Mouse (Mus musculus) hindbrain, embryonic 11.5 days (tissue): ENCODE measurements around the gene Mpdu1. TPM values are rescaled to one million over a fixed set of nuclear protein-coding genes. Genes with fewer than 3 reads are reported as not detected.
"Not testable (repeated sequence)": the region's sequence is repeated elsewhere in the genome, so short reads cannot be mapped to it uniquely, and the experiment has no call there.

Experiments used
- ATAC-seq: fragments of 200-750 bp; cut with Nextera tagmentation; 2 replicates; pipeline ENCODE4 v1.8.0; 2017; ENCODE audit warnings: mild to moderate bottlenecking, moderate TSS enrichment, moderate library complexity; ENCODE audit not compliant: low FRiP score
- DNase-seq: peaks from one replicate; pipeline ENCODE4 v3.0.0-alpha.2; 2015; ENCODE audit warnings: low spot score
- H3K27ac ChIP-seq: fragments of 300-500 bp; sonication (generic); 2 replicates; pipeline ENCODE4 v1.5.1; 2014; ENCODE audit warnings: mild to moderate bottlenecking, low read depth, low read length
- H3K27me3 ChIP-seq: fragments of 300-500 bp; sonication (generic); 2 replicates; pipeline ENCODE4 v1.6.1; 2014; ENCODE audit warnings: mild to moderate bottlenecking, low read length, moderate library complexity, mixed read lengths; ENCODE audit not compliant: control insufficient read depth, insufficient read depth
- H3K36me3 ChIP-seq: fragments of 300-500 bp; sonication (generic); 2 replicates; pipeline ENCODE4 v1.6.1; 2014; ENCODE audit warnings: mild to moderate bottlenecking, low read length, moderate library complexity, mixed read lengths; ENCODE audit not compliant: control insufficient read depth, insufficient read depth
- H3K4me1 ChIP-seq: fragments of 300-500 bp; sonication (generic); replicated peaks from 2 replicates; pipeline ENCODE4 v1.6.1; 2014; ENCODE audit warnings: low read length, mixed read lengths; ENCODE audit not compliant: control insufficient read depth, insufficient read depth
- H3K4me2 ChIP-seq: fragments of 300-500 bp; sonication (generic); replicated peaks from 2 replicates; pipeline ENCODE4 v1.6.1; 2014; ENCODE audit warnings: mild to moderate bottlenecking, low read depth, low read length
- H3K4me3 ChIP-seq: fragments of 300-500 bp; sonication (generic); 2 replicates; pipeline ENCODE4 v1.5.1; 2014; ENCODE audit warnings: low read depth, low read length
- H3K9ac ChIP-seq: fragments of 300-500 bp; sonication (generic); 2 replicates; pipeline ENCODE4 v1.6.1; 2014; ENCODE audit warnings: low read depth, low read length
- H3K9me3 ChIP-seq: fragments of 300-500 bp; sonication (generic); 2 replicates; pipeline ENCODE4 v1.6.1; 2016; ENCODE audit warnings: low read length; ENCODE audit not compliant: control insufficient read depth
- WGBS: fragments of 180-500 bp; shearing (Covaris S2); extraction: QIAGEN DNeasy Blood & Tissue Kit; methylation state at CpG from one replicate; pipeline ENCODE4 v1.1.7; 2014; 5-methylcytosine and 5-hydroxymethylcytosine counted together
- polyA plus RNA-seq: library from polyadenylated mRNA; unstranded; fragments of >200 nt; fragmentation: Nextera tagmentation; extraction: Ambion mirVana; gene quantifications from 2 replicates; pipeline ENCODE4 v1.2.1, GENCODE M21; 2014

Gene Mpdu1
- polyA plus RNA-seq, 1 experiment from 2014 or later = 45.3 TPM

DNA sequence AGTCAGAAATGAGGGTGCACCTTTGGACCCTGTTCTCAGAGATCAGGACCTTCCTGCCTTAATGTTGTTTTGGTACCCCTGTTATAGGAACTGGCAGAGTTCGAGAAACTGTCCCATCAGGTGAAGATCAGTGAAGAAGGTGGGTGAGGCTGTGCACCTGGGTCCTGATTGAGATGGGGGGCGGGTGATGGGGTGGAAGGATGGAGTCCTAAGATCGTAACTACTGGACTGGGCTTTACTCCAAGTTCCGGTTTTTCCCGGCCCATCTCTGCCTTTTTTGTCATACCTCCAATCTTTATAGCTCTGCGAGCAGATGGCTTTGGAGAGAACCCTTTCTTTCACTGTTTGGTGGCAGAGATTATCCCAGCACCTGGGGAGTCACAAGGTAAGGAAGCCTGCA lies 40.0 kb downstream of the Mpdu1 start:
- no peak overlapping the region for H3K27ac ChIP-seq
- 56% methylated on average over 6 of the region's 6 CpGs for WGBS

DNA sequence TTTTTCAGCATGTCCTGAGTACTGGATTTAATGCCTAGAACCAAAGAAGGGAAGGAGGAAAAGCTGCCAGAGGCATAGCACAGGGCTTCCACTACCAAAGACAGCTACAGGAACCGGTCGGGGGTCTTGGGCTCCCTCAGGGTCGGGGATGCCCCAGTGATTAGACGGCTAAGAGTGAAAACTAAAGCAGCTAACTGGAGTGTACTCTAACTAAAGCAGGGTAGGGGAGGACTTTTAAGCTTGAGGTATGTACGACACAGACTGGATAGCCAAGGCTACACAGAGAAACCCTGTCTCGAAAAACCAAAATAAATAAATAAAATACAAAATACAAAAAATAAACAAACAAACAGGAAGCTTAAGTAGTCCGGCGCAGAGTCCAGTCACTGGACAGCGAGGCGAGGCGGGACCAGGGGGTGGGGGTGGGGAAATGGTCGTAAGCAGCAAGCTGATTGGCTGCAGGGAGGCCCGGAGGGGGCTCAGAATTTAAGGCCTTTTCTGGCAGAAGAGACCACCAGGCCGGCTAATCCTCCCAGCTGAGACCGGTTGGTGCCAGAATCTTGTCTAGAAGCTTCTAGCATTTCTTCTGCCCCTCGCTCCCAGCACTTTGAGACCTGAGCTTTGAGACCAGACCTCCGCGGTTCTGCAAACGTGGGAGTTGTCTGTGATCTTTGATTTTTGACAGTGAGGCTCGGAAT lies 40.7 kb downstream of the Mpdu1 start, which contains the start of gene Sat2:
Gene Sat2 (plus strand): TSS at position 454 of the 698 bp plus-strand sequence.
- Histone ChIP-seq H3K27ac (no peak within 1 kb of the TSS), H3K4me3 (peak within 1 kb of the TSS; percentile 41), H3K27me3 (no peaks in the 10 kb centered on the region), H3K4me2 (peak within 1 kb of the TSS; percentile 63), H3K36me3 (no peaks in the 10 kb centered on the region), H3K4me1 (no peaks in the 10 kb centered on the region), H3K9ac (peak within 1 kb of the TSS; percentile 55), H3K9me3 (no peaks in the 10 kb centered on the region)
- DNase-seq (peak; percentile 86), ATAC-seq (peak; percentile 81)
- whole genome bisulfite sequencing = 2% methylated on average over 20 of the region's 20 CpGs

More for the DNA sequence above, 40.0 kb downstream of the Mpdu1 start:
- peak overlapping the region; percentile 55 for H3K9ac ChIP-seq
- ATAC-seq (peak; percentile 30; the same call in 1 of the 2 replicates), DNase-seq (peak; percentile 18)
- peak overlapping the region; percentile 63 for H3K4me2 ChIP-seq
- peak overlapping the region; percentile 41 for H3K4me3 ChIP-seq
- no peaks in the 10 kb centered on the region for H3K27me3 ChIP-seq
- H3K36me3 ChIP-seq = no peaks in the 10 kb centered on the region
- no peaks in the 10 kb centered on the region for H3K9me3 ChIP-seq
- H3K4me1 ChIP-seq = no peaks in the 10 kb centered on the region

DNA sequence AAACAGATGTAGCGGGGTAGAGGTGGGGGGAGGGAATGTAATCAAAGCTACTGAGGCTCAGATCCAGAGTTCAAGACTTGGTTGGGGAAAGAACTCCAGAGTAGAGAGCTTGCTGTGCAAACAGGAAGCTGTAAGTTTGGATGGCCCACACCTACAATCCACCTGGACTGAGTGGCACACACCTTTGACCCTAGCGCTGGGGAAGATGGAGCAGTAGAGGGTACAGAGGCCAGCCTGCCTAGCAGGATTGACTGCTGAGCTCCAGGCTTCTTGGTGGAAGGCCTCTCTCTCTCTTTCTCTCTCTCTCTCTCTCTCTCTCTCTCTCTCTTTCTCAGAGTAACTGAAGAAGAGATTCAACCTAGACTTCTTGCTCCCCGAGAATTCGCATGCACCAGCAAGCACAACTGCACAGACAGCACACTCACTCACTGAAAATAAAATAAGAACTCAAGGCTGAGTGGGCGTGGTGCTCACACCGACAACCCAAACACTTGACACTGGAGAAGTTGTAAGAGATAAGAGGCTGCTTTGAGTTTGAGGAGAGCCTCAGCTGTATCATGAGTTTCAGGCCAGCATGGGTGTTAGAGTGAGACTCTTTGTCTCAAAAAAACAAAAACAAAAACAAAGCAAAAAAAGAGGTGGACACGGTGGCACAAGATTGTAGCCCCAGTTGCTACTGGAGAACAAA lies 41.9 kb downstream of the Mpdu1 start:
- no peak overlapping the region for H3K4me2 ChIP-seq
- 86% methylated on average over 7 of the region's 7 CpGs for WGBS
- no peaks in the 10 kb centered on the region for H3K9me3 ChIP-seq
- H3K4me1 ChIP-seq = no peaks in the 10 kb centered on the region
- DNase-seq (no peak), ATAC-seq (no peak)
- H3K27ac ChIP-seq = no peak overlapping the region
- H3K9ac ChIP-seq = no peak overlapping the region
- no peaks in the 10 kb centered on the region for H3K27me3 ChIP-seq
- H3K4me3 ChIP-seq = no peak overlapping the region
- H3K36me3 ChIP-seq = no peaks in the 10 kb centered on the region

DNA sequence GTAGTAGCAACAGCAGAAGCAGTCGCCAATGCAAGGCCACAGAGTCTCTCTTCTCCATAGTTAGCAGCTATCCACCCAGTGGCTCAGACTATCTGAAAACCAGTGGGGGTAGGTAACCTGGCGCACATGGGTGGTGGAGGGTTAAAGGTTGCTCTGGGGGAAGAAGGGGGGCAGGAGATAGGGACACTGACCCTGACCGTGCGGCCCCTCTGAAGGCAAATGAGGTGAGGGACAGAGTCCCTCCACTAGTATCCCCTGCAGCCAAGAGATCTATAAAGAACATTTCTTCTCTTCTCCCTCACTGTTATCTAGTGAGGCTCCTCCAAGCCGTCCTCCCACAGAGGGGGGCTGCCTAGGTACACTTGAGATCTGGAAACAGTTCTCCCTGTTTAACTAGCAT lies 44.6 kb downstream of the Mpdu1 start, which contains the start of gene Shbg:
Gene Shbg (minus strand): TSS at position 101 of the 400 bp plus-strand sequence.
- Histone ChIP-seq H3K4me2 (no peak within 1 kb of the TSS), H3K36me3 (no peaks in the 10 kb centered on the region), H3K4me1 (peaks cover 3% of the 10 kb centered on the region; the same call in 1 of the 2 replicates), H3K27me3 (no peaks in the 10 kb centered on the region), H3K9me3 (no peaks in the 10 kb centered on the region), H3K4me3 (no peak within 1 kb of the TSS), H3K27ac (no peak within 1 kb of the TSS), H3K9ac (no peak within 1 kb of the TSS)
- WGBS = 78% methylated on average over 5 of the region's 5 CpGs
- no peak for DNase-seq
- ATAC-seq = no peak

GRCm38 (mm10) chr11:69616781-69617180 lies 45.7 kb downstream of the Mpdu1 start:
- Histone ChIP-seq H3K4me2 (no peak overlapping the region), H3K36me3 (no peaks in the 10 kb centered on the region), H3K9ac (no peak overlapping the region), H3K27ac (no peak overlapping the region), H3K9me3 (no peaks in the 10 kb centered on the region), H3K4me1 (peaks cover 3% of the 10 kb centered on the region; the same call in 1 of the 2 replicates), H3K27me3 (no peaks in the 10 kb centered on the region), H3K4me3 (no peak overlapping the region)
- DNase-seq = no peak
- ATAC-seq = no peak
- WGBS = 42% methylated on average over 10 of the region's 10 CpGs

- not testable (repeated sequence) for H3K27ac ChIP-seq, H3K4me3 ChIP-seq, H3K4me2 ChIP-seq, H3K27me3 ChIP-seq, H3K4me1 ChIP-seq, DNase-seq, H3K9ac ChIP-seq, H3K9me3 ChIP-seq, H3K36me3 ChIP-seq, ATAC-seq
- WGBS = 52% methylated on average over 11 of the region's 11 CpGs
Measured at GRCm38 (mm10) chr11:69614257-69614588, 48.2 kb downstream of the Mpdu1 start.

- ATAC-seq = no peak
- WGBS = 7% methylated on average over 19 of the region's 19 CpGs
- no peaks in the 10 kb centered on the region for H3K9me3 ChIP-seq
- H3K27me3 ChIP-seq = no peaks in the 10 kb centered on the region
- H3K36me3 ChIP-seq = no peaks in the 10 kb centered on the region
- H3K27ac ChIP-seq = no peak overlapping the region
- H3K9ac ChIP-seq = 0 out of 2 replicates have a peak overlapping the region, but pooled peaks have one; percentile 19
- H3K4me2 ChIP-seq = 0 out of 2 replicates have a peak overlapping the region, but pooled peaks have one; percentile 7
- H3K4me3 ChIP-seq = peak overlapping the region; percentile 10; the same call in 1 of the 2 replicates
- DNase-seq = peak; percentile 89
- peaks cover 3% of the 10 kb centered on the region; the same call in 1 of the 2 replicates for H3K4me1 ChIP-seq
Measured at GRCm38 (mm10) chr11:69613553-69614256, 48.7 kb downstream of the Mpdu1 start.

GRCm38 (mm10) chr11:69610899-69611298 lies 51.5 kb downstream of the Mpdu1 start:
- peaks cover 3% of the 10 kb centered on the region; the same call in 1 of the 2 replicates for H3K4me1 ChIP-seq
- no peak overlapping the region for H3K27ac ChIP-seq
- H3K9ac ChIP-seq = no peak overlapping the region
- DNase-seq (no peak), ATAC-seq (no peak)
- no peak overlapping the region for H3K4me2 ChIP-seq
- H3K27me3 ChIP-seq = no peaks in the 10 kb centered on the region
- no peaks in the 10 kb centered on the region for H3K9me3 ChIP-seq
- no peaks in the 10 kb centered on the region for H3K36me3 ChIP-seq
- no peak overlapping the region for H3K4me3 ChIP-seq
- 62% methylated on average over 4 of the region's 4 CpGs for whole genome bisulfite sequencing
